Mouse (Mus musculus): Measurements from ENCODE around the gene Tango6. TPM values are rescaled to one million over a fixed set of nuclear protein-coding genes. Genes with fewer than 3 reads are reported as not detected.

Tango6 gene
- total RNA-seq, 2 experiments from 2014 or later = 0.15 to 2.1 TPM

DNA sequence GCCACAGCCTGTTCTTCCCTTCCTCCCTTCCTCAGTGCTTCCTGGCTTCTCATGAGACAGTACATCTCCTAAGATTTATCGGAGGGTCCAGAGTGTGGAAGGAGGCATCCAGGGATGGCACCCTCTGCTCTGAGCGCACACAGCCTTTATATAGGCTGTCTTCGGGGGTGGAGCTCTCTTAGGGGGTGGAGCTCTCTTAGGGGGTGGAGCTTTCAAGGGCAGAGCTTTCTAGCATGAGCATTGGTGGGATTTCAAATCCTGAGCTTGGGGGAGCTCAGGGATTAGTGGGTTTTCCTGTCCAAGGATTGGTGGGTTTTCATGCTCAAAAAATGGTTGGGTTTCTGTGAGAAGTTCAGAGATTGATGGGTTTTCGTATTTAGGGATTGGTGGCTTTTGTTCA lies 124.6 kb downstream of the Tango6 start:
- no peak for ATAC-seq (replicated peaks; ENCODE audit: low FRiP score, poor library complexity, severe bottlenecking)

DNA sequence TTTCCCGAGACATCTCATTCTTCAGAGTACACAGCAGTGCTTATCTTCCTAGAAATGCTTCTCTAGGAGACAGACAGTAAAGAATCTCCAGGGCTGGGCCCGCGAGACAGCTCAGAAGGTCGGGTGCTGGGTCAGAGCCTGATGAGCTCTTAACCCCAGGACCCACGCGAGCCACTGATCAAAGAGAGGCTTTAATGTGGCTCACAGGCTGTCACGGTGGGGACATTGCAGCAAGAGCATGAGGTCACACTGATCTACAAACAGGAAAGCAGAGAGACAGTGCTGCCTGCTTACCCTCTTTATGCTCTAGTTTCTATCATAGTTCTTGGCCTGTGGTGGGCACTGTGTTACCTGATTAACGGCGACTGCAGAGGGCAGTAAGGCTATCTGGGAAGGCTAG lies 126.9 kb downstream of the Tango6 start:
- ATAC-seq (replicated peaks; ENCODE audit: low FRiP score, poor library complexity, severe bottlenecking) = no peak

DNA sequence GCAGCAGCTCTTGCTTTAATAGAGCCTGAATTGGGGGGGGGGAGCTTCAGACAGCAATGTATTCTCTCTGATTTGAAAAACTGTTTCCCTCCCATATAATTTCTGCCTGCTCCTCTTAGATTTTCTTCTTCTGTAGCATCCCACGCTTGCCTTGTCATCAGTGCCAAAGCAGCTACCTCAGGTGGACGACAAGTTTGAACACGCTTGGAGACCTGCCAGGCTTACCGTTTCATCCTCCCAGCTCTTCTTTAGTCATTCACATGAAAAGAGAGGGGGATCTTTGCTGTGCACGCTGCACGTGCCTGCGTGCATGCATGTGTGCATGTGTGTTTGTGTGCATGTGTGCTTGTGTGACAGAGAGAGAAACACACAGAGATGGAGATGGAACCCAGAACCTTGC lies 127.5 kb downstream of the Tango6 start:
- no peak for ATAC-seq (replicated peaks; ENCODE audit: low FRiP score, poor library complexity, severe bottlenecking)

DNA sequence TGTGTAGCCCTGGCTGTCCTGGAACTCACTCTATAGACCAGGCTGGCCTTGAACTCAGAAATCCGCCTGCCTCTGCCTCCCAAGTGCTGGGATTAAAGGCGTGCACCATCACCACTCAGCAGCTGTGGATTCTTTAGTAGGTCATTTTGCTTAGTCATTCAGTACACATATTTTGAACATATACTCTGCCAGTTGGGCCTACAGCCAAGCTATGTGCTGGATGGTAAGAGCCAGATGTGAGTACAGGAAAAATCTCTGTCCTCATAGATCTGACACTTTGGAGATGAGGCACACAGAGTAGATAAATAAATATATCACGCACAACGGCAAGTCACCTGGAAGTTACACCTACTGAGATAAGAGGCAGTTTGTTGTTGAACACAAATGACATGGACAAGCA lies 129.7 kb downstream of the Tango6 start:
- ATAC-seq (replicated peaks; ENCODE audit: low FRiP score, poor library complexity, severe bottlenecking) = no peak

DNA sequence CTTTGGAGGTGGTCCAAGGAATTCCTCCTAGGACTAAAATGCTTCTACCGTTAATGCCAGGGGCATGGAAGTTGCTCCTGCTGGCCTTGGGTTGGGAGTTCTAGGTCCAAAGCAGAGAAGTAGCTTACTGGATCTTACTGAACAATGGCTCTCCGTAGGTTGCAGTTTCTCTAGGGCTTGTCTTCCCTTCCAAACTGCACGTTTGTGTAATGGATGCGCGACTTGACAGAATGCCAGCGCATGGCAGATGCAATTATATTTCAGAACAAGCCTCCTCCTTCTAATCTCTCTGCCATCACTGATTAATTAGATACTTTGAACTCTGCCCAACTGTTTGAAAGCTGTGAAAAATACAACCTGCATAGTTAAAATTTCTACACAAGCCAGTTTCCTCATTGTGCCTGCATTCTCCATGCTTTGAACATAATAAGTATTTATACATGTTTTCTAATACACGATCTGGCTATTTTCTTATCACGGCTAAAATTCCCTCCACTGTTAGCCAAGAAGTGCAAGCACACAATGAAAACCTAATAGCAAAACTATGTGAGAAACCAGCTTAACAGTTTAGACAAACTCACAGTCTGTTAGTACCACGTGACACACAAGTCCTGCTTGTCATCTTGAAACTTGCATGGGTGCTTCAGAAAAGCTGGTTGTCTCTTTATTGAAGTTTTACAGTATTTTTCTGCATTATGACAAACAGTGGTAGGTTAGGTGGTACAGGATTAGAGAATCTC lies 133.7 kb downstream of the Tango6 start:
- ATAC-seq (replicated peaks; ENCODE audit: low FRiP score, poor library complexity, severe bottlenecking) = no peak

DNA sequence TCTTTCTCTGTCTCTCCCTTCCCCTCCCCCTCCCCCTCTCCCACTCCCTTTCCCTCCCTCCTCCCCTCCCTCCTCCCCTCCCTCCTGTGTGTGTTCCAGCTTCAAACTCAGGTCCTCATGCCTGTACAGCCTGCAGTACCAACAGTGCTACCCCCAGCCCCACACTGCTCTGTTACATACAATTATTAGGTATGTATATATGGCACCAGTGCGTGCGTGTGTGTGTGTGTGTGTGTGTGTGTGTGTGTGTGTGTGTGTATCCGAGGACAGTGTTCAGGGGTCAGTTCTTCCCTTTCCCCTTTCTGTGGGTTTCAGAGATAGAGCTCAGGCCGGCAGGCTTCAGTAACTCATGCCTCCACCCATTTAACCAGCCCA lies 134.3 kb downstream of the Tango6 start:
- no peak for ATAC-seq (replicated peaks; ENCODE audit: low FRiP score, poor library complexity, severe bottlenecking)

DNA sequence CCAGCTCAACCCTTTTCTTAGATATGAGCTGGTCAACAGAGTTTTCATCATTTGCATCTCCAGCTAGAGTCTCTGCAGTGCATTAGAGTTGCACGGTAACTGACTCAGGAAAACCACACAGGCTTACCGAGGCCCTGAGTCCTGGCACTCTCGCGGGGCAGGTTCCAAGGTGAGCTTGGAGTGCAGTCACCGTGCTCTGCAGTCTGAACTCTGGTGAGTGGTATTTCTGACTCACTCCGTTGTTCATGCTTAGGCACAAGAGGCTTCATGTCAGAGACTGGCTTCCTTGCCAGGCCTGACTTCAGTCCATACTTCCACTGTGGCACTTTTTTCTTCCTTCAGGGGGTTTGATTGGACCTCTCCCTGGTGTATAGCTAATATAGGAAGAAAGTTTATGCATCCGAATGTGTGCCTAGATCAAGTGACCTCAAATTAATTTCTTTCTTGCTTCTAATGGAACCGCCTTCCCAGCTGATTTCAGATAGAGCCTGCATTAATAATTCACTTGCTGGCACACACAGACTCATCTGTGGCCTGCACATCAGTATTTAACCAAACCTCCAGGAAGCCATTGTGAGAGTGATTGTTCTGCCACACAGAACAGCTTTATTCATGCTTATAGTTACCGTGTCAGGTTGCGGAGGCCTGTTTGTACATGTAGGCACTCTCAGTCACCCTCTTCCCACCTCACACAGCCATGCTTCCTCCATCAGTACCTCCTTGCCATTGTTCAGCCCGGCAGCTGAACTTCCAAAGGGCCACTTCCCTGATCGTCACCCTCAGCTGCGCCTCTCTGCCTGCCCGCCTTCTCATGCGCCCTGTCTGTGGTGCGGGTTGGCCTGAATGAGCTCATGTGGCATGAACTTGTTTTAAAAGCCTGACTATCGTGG lies 136.0 kb downstream of the Tango6 start:
- ATAC-seq (replicated peaks; ENCODE audit: low FRiP score, poor library complexity, severe bottlenecking) = no peak

DNA sequence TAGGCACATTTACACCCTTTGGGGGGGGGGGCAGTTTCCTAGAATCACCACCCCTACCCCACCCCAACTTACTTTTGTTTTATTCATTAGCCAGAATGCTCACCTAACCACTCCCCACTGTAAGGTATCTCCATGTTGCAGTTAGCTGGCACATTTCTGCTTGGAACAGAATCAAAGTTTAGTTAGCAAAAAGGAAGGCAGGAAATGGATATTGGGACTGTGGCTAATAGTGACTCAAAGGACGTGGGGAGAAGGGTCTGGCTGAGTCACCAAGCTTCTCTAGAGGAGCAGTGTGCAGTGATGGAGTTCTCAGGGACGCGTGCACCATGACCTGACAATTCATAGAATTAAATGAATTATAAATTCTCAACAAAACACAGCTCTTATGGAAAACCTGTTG lies 136.7 kb downstream of the Tango6 start:
- no peak for ATAC-seq (replicated peaks; ENCODE audit: low FRiP score, poor library complexity, severe bottlenecking)

DNA sequence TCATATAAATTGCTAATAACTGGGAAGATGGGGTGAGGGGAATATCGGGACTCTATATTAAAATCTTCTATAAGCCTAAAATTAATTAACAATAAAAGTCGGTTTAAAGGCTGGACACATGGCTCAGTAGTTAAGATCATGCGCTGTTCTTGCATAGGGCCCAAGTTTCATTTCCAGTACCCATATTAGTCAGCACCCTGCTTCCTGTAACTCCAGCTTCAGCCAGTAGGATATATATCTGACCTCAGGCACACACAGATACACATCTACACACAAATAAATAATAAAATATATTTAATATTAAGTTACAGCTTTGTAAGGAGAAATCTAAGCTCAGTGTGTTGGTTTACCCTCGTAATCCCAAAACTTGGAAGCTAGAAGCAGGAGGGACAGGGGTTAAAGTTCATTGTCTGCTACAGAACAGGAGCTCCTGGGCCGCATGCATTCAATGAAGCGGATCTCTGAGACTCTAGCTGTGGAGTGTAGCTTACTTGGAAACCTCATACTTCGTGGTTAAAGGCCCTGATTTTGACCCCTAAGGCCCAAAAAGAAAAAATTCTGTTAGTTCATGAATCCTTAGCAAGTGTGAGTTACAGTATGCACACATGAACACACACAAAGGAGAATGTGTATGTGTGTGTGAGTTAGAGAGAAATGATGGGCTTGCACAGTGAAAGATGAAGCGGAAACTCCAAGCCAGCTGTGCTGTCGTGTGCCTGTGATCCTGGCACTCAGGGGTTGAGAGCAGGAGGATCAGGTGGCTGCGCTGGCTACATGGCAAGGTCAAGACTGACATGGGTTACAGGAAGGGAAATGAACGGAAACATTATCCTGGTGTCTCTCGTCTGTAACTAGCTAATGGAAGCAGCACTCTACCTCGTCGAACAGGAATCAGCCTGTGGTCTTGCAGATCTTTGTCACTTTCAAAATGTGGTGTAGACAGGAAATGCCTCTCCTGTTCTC lies 138.0 kb downstream of the Tango6 start:
- no peak for ATAC-seq (replicated peaks; ENCODE audit: low FRiP score, poor library complexity, severe bottlenecking)

DNA sequence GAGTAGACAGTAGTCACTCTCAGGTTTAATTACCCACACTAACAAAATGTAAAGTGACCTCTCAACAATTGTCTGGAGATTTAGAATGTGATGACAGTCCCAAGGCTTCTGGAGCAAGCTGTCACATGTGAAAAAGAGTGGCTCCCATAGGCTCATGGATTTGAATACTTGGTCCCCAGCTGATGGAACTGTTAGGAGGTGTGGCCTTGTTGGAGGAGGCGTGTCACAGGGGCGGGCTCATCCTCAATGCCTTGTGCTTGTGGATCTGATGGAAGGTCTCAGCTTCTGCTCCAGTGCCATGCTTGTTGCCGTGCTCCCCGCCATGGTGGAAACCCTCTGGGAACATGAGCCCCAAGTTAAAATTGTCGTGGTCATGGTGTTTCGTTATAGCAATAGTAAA lies 146.1 kb downstream of the Tango6 start:
- ATAC-seq (replicated peaks; ENCODE audit: low FRiP score, poor library complexity, severe bottlenecking) = no peak

DNA sequence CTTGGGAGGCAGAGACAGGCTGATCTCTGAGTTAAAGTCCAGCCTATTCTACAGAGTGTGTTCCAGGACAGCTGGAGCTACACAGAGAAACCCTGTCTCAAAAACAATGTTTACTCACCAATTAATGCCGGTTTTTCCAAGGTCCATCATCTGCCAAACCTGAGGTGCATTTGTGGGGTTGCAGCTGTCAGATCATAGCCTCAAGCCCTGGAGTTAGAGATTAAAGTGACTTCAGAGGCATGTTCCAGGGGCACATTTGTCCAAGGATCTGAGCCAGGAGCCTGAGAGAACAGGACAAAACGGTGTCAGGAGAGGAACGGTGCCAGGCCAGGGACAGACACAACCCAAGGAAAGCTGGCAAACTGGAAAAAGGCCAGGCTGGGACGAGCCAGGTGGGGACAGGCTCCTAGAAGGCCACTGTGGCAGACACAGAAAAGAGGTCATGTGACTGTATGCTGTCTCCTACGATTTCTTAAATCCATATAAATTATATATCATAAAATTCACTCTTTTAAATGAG lies 146.7 kb downstream of the Tango6 start:
- ATAC-seq (replicated peaks; ENCODE audit: low FRiP score, poor library complexity, severe bottlenecking) = no peak

DNA sequence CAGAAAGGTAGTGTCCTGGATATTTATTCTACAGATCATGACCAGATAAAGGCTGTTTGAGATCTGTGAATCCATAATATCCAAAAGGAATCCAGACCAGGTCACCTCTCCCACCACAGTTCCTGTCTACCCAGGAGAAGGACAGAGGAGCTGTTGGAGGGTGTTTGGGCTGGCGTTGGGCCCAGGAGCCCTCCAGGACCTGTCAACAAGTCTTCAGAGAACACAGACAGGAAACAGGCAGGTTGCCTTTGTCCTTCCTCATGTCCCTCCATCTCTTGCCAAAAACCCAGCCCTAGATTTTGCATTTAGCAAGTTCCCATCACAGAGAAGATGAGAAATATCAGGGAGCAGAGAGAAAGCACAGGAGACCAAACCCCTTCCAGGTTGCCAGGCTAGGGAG lies 152.0 kb downstream of the Tango6 start:
- no peak for ATAC-seq (replicated peaks; ENCODE audit: low FRiP score, poor library complexity, severe bottlenecking)

DNA sequence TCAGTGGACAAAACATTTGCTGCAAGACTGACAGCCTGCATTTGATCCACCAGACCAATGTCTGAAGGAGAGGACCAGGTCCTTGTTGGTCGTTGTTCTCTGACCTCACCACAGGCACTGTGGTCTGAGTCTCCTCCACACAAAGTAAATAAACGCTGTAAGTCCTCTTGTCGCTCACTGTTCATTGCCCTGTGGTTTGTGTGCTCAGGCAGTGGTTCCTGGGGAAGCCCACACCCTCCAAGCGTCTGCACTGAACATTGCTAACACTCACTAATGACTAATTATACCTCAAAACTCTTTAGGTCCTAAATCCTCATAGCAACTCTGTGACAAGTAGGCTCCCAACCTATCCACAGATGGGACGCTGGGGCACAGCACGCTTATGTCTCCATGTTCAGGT lies 153.7 kb downstream of the Tango6 start:
- ATAC-seq (replicated peaks; ENCODE audit: low FRiP score, poor library complexity, severe bottlenecking) = no peak

DNA sequence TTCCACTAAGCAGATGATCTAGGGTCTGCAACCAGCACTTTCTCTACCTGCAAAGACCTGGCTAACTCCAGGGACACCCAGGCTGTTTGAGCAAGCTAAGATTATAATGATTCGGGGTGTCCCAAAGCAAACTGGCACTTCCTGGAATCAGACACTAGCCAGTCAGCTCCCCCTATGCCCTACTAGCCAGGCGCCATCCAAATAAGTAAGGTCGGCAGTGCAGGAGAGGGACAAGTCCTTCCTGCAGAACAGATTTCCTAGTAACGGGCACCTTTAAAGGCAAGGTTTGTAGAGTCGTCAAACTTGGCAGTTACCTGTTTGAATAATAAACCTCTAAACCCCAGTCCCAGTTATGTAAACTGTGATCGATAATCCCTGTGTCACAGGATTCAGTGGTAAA lies 155.9 kb downstream of the Tango6 start:
- no peak for ATAC-seq (replicated peaks; ENCODE audit: low FRiP score, poor library complexity, severe bottlenecking)

DNA sequence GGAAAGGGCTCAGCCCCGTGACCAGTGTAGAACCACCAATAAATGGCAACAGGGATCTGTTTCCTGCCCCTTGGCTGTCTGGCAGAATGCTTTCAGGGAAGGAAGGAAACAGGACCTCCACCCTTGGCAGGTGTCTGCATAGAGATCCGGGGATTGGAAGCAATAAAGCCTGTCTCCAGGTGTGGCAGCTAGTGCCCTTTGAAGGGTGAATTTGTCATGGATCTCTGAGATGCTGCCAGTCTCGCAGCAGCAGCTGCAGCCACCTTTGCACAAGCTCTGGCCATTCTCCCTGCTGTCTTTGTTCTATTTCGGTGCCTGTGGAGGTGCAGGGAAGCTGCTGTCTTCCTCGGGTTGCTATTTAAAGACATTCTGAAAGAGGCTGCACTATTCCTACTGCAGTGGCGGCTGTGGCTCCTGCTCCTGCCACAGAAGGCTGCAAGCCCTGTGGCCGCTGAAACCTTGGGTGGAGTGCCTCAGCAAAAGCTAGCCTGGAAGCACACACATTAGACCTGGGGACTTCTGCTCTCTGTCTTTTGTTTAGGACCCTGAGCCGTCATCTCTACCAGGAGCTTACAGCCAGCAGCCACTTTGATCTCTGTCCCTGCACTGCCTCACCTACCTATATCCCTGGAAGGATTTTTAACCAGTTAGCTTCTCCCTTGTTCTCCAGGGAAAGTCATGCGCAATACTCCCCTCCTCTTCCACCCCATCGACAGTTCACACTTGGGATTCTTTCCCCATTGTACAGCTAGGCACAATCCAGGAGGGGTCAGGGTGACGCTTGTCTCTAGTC lies 156.5 kb downstream of the Tango6 start:
- ATAC-seq (replicated peaks; ENCODE audit: low FRiP score, poor library complexity, severe bottlenecking) = no peak

DNA sequence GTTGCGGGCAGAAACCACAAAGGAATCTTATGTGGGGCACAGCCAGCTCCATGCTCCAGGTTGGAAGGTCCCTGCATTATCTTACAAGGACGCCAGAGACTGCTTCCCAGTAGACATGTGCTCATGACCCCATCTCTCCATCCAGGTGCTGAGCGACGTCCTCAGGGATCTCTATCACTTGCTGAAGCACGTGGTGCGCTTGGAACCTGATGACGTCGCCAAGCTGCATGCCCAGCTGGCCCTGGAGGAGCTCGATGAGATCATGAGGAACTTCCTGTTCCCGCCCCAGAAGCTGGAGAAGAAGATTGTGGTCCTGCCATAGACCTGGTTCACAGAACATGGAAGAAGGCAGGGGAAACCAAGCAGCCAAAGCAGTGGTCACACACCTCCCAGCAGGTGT lies 167.2 kb downstream of the Tango6 start:
- ATAC-seq (replicated peaks; ENCODE audit: low FRiP score, poor library complexity, severe bottlenecking) = no peak

DNA sequence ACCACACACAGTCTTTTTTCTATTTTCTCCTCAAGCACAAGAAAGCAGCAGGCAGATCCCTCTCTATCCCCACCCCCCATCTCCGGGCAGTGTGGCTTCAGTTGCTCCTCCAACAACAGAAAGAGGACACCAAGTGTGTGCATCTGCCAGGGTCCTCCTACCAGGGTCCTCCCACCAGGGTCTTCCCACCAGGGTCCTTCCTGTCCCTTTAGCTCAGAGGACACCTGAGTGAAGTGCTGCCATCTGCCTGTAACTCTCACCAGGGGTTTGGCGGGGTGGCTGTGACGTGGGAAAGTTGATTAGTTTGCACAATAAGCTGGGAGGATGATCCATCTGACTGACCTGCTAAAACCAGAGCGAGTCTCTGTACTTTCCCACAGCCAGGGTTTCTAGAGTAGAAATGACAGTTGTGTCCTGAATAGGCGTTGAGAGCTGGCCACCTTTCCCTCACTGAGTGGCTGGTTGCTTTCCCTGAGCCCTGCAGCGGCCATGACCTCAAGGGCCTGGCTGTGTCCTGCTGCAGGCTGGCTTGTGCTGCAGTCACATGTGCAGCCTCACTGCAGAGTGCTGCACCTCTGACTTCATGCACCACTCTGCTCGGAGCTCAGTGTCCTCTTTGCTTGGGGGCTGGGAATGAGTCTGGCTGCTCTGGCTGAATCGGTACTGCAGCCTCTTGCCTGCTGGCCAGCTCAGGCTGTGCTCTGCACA lies 171.8 kb downstream of the Tango6 start:
- ATAC-seq (replicated peaks; ENCODE audit: low FRiP score, poor library complexity, severe bottlenecking) = no peak

DNA sequence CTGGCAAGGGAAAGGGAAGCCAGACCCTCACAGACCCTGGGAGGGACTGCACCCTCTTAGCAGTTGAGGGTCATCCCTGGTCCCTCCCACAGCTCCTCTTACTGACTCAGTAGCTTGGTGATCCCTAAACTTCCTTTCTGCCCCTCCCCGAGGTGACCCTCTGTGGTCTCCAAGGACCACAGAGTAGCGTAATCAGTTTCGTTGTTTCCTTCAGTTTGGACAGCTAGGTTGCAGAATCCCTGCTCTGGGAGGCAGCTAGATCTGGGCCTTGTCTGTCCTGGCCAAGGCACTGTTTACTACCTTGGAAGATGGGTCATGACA lies 172.3 kb downstream of the Tango6 start:
- ATAC-seq (replicated peaks; ENCODE audit: low FRiP score, poor library complexity, severe bottlenecking) = no peak

DNA sequence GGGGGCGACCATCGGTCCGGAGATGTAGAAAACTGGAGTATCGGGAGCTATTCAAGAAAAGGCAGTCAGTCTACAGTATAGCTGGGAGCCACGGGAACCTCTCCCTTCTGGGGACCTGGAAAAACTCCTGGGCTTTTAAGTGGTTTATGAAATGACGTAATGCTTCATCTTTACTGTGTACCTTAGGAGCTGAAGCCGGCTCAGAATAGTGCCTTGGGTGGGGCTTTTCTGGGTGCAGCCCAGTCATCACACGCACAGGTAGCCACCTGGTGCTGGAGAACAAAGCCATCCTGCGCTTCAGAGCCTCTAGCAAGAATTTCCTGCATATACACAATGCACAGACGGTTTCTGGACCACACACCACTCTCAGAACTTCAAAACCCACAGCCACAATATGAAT lies 180.0 kb downstream of the Tango6 start:
- no peak for ATAC-seq (replicated peaks; ENCODE audit: low FRiP score, poor library complexity, severe bottlenecking)

All from erythroid progenitor cell, adult 5-6 weeks (primary cell).